Mouse (Mus musculus) brain, embryonic 14.5 days (tissue): ENCODE measurements around the gene Gm26938.

ENCODE experiments used
- CTCF ChIP-seq: fragments of 200-500 bp; IDR thresholded peaks from 2 replicates; pipeline ENCODE4 v1.5.1; 2012; ENCODE audit warnings: inconsistent platforms, mild to moderate bottlenecking, moderate library complexity, borderline replicate concordance; ENCODE audit not compliant: insufficient read depth, insufficient read length; ENCODE audit errors: extremely low read depth
- POLR2A ChIP-seq: fragments of 200-500 bp; IDR thresholded peaks from 2 replicates; pipeline ENCODE4 v1.6.1; 2012; ENCODE audit warnings: mild to moderate bottlenecking, inconsistent platforms, borderline replicate concordance; ENCODE audit not compliant: poor library complexity, insufficient read depth, insufficient read length, severe bottlenecking; ENCODE audit errors: extremely low read depth

- TF ChIP-seq CTCF: peak; percentile 63
- TF ChIP-seq POLR2A: no peak
These were observed 12.3 kb upstream of the Gm26938 start for GRCm38 (mm10) chr5:139838476-139838892.
